Mouse (Mus musculus): Measurements from ENCODE around the gene Il4i1. TPM values are rescaled to one million over a fixed set of nuclear protein-coding genes. Genes with fewer than 3 reads are reported as not detected.
A peak's percentile ranks its signal among the peaks of the same experiment; 100 is the strongest.

Gene Il4i1
- 1 to 10 TPM; 1.1 to 2.5 TPM for total RNA-seq (2021)

DNA sequence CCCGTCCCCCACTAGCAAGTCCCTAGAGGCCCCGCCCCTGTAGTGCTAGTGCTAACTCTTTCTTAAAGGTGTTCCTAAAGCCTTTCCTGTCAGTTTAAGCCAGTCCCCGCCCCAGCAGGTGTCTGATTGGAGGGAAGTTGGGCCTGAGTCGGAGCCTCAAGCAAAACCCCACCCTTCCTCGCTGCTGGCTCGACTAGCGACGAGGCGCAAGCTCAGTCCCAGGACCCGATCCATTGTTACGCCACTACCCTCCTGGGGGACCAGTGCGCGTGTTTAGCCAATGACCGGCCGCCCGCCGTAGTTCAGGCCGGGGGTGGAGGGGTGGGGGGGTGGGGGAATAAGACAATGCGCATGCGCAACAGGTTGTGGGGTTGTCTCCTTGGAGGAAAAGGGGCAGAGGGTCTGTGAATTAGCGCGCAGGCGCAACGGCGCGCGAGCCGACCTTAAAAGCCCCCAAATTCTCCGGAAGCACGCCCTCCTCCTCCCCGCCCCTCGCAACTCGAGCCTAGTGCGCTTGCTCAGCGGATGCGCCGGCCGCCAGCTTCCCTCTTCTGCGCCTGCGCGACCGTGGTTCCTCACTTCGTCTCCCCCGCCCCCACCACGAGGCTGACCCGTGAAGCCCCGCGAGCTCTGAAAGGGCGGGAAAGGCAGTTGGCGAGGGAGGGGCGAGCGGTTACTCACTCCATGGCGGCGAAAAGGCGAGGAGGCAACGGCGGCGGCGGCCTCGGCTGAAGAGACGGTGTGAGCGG is at the start of gene Il4i1, which contains the start of gene Nup62:
Il4i1 (plus strand) TSS at position 667 of the 749 bp plus-strand sequence.
Nup62 (plus strand) TSS at position 368 of the 749 bp plus-strand sequence.
- peak; percentile 98 for DNase-seq

DNA sequence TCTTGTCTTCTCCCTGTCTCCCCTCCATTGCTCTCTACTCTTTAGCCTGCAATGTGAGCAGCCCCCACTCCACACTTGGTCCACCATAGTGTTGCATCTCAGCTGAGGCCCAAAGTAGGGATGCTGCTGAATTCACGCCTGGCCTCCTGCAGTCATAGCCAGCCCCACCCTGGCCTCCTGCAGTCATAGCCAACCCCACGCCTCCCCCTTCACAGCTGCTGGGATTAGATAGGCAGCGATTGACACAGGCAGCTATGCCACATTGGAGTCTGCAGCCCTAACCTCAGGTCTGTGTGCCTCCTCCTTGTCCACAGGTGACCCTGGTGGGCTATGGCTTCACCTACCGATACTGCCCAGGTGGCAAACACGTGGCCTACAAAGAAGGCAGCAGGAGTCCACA is 48.1 kb upstream of the Il4i1 start:
- no peak for DNase-seq

DNA sequence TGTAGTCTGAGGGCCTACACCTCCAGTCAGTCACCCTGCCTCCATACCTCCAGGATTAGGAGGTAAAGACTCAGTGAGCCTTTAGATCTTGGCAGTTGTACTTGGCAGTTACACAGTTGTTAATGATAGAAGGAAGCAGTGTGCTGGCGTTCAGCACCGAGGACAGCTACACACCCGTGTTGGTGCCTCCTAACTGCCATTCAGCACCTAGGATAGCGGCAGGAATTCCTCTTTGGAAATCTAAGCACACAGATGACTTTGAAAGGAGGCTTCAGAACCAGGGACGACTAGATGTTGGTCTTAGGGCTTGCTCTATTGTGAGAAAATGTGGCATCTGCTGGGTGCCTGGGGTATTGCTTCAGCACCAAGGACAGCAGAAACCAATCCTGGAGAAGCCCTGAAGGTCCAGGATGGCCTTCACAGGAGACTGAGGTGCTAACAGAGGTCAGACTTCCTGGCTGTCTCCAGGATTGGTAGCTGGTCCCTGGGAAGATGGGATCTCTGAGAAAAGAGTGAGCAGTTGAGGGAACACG is 46.1 kb upstream of the Il4i1 start:
- no peak for DNase-seq

DNA sequence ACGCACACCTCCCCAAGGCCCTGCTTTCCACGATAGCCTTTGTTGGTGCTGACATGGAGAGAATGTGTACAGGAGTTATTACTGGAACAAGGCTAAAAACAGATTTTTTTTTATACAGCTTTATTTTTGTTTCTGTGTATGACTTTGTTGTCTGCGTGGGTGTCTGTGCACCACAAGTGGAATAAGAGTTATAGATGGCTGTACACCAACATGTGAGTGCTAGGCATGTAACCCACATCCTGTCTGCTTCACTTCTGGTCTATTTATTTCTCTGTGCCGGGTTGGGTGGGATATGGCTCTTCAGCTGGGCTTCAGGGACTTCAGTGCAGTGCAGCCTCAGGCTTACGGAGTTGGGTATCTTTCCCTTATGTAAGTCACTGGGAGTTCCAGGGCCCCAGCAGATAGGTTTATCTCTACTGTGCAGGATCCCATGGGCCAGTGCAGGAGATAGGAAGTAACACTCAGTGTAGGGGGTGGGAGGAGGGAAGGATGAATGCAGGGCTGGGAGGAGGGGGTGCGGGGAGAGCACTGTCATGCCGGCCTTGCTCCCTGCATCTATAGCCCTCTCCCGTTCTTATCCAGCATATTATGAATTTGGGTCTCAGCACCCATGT is 43.5 kb upstream of the Il4i1 start:
- no peak for DNase-seq

DNA sequence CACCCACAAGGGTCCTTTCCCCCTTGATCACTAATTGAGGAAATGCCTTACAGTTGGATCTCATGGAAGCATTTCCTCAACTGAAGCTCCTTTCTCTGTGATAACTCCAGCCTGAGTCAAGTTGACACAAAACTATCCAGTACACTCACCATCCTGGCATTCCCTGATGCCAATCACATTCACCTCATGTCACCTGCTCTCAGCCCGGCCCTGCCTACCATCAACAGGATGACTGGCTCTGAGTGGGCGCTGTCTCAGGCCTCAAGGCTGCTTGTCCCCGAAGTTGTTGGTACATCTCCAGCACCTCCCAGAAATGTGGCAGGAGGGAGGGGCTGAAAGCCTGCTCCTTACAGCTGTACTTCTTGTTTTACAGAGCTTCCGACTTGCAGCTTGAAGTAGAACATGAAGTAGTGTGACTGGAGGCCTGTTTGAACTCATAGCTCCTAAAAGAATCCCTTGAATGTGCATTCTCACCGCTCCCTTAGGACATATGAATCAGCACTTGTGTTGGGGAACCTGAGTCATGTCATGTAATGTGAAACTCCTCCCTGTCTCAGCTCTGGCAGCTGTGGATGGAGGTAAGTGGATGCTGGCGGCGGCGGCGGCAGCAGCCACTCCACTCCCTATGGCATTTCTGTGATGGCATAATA is 39.2 kb upstream of the Il4i1 start:
- DNase-seq: no peak

DNA sequence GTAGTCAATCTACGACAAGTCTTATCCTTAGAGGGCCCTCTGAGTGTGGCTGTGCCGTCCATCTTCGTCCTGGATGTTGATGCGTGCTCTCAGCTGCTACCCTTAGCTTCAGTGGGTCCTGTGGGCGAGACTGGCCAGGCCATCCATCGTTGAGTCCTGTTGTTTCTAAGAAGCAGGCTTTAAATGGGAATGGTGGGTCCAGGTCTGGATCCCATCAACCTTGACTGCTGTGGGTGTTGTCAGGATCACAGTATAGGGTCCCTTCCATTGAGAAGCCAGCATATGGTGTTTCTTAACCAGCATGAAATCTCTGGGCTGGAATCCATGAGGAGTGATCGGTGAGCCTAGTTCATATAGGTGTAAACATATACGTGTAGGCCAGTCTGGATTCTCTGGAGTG is 36.1 kb upstream of the Il4i1 start:
- DNase-seq: no peak

DNA sequence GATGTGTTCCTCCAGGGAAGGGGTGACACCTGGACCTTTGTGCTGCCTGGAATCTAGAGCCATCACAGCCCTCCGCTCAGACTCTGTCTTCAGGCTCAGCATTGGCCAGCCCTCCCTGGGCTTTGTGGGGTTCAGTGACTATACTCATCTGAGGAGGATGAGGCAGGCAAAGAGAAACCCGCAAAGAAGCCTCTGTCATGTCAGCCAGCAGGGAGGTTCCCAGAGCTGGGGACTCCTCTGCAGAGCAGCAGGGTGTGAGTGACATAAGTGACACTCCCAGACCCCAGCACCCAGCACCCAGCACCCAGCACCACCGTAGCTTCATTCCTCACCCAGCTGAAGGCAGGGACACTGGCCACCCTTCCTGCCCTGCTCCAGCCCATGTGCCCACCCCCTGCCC is 26.7 kb upstream of the Il4i1 start:
- no peak for DNase-seq

DNA sequence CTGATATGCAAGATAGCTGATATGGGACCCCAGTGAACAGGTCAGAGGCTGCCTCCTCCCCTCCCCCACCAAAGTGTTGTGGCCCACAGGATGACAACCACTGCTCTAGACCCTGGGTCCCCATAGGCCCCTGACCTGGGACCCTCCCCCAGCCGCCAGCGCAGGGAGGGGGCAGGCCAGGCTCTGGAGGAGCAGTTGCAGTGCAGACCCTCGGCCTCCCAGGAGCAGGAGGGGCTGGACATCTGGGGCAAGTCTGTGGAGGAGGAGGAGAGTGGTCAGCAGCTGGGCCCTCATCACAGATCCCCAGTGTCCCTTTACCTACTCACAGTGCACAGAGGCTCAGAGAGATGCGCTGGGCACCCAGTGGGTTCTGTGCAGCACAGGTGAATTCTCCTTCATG is 26.1 kb upstream of the Il4i1 start:
- no peak for DNase-seq

DNA sequence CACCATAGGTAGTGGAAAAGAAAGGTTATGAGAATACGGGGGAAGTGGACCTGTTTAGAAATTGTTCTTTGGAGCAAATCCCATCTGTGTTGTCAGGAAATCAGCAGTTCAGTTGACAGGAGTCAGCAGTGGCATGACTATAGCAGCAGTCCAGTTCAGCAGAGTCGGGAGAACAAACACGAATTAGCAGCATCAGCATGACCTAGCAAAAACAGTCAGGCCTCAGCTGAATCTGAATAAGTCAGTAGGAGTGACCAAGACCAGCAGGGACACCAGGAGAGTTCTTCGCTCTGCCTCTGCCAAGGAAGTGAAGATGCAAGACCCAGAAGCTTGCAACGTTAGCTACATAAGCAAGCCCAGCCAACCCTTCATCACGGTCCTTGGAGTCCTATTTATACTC is 23.4 kb upstream of the Il4i1 start:
- no peak for DNase-seq

DNA sequence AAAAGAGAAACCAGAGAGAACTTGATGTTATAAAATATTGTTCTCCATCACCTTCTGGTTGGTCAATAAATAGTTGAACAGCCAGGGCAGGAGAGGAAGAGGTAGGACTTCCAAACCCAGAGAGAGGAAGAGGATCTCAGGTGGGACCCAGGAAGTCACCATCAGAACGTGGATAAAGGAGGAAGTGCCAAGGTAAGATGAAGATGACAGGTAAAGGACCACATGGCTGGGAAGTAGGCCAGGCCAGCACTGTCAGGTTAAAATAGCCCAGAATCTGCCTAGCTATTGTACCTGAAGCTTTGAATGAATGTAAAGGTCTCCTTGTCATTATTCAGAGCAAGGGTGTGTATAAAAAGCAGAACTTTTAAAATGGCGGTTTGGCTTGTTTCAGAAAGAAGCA is 7.3 kb upstream of the Il4i1 start:
- DNase-seq: no peak

DNA sequence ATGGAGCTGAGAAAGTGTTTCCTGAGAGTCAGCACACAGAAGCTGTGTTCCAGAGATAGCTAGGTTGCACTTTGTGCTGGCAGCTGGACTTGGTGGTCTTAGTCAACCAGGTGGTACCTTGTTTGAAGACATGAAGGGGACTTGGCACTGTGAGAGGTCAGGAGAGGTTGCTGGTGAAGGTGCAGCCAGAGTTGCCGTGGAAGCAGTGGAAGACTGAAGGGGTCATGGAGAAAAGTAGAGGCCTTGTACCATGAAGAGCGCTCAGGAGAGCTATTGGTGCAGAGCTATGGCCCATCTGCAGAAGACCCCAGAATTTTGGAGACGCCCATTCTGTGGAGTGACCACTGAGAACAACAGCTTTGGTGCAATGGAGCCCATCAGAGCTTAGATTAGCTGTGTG is 6.7 kb upstream of the Il4i1 start:
- no peak for DNase-seq

DNA sequence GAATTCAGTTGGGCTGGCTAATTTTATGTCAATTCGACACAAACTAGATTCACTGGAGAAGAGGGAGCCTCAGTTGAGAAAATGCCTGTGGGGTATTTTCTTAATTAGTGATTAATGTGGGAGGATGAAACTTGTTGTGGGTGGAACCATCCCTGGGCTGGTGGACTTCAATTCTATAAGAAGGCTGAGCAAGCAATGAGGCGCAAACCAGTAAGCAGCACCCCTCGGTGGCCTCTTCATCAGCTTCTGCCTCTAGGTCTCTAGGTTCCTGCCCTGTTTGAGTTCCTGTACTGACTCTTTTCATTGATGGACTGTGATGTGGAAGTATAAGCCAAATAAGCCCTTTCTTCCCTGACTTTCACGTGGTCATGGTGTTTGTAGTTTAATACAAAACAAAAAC is 5.8 kb upstream of the Il4i1 start:
- DNase-seq: no peak

DNA sequence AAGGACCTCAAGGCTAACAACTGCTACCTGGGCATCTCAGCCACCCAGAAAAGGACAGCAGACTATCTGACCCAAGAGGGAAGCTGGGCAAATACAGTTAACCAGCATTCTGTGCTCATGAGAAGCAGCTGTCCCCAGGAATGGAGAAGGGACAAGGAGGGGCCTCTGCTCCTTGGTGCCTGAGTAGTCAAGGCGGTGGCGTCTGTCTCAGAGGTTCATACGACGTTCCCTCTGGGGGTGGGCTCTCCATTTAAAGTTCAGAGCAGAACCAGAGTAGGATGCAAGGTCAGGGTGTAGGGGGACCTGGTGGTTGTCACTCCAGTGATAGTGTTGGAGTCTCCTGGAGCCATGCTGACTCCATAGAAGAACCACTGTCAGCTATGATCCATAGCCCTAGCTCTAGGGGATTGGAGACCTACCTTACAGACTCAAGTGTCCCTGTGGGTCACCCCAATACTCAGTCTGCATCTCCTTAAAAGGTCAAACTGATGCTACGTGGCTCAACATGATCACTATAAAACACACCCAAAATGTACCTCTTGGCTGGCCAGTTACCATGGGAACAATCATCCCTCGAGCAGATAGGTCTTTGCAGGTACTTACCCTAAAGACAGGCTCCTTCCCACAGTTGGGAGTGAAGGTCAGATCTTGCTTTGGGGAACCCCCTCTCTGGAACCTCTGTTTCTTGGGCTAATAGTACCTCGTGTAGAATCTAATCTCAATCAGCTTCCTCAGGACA is 5.2 kb upstream of the Il4i1 start:
- no peak for DNase-seq

DNA sequence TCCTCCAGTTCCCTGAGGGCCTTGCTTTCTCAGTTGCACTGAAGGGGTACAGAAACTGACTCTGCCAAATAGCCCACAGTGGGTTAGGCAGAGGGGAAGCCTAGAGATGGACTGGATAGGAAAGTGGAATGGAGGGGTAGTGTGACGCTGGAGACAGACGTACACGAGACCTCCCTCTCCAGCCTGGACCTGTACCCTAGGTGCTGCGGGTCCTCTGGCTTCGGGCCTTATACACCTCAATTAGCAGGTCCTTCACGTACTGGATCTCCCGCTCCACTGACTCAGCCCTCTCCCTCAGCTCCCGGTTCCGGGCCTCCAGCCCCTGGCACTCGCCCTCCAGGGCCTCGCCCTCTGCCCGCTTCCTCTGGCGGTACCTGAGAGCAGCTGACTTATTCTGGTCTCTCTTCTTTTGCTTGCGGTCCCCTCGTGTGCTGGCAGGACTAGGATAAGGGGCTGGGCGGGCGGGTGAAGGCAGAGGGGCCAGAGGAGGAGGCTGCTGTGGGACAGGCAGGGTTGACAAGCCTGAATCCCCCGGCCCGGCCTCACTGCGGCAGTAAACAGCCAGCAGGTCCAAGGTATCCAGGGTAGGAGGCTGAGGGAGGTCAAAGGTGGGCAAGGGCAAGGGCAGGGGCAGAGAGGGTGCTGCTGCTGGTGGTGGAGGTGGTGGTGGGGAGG is 3.4 kb upstream of the Il4i1 start:
- DNase-seq: no peak

DNA sequence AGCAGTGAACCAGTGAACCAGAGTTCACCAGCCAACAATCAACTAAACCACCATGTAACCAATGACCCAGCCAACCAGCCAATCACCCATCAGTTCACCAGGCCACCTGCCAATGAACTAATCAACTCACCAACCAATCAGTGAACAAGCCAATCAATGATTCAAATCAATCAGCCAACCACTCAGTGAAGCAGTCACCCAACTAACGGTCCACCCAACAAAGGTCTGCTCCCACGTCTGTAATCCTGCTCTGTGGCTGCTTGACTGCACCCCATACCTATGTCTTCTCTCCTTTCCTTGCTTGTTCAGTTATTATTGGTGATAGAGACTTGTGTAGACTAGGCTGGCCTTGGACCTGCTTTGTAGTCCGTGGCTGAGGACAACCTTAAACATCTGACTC is 2.2 kb upstream of the Il4i1 start:
- no peak for DNase-seq

DNA sequence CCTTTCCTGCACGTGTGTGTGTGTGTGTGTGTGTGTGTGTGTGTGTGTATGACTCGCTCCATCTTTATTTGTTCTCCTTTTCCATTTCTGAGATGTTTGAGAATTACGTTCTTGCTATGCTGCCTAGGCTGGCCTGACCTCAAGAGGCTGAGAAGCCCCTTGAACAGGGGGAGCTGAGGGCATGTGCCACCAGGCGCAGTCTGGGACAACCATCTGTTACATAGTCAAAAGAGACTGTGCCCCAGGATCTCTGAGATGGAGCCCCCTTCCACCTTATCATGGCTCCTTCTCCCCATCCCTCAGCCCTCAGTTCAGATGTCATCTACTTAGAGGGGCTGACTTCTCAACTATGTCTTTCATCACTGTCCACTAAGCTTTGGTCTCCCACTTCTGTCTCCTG is 1.8 kb upstream of the Il4i1 start:
- no peak for DNase-seq

DNA sequence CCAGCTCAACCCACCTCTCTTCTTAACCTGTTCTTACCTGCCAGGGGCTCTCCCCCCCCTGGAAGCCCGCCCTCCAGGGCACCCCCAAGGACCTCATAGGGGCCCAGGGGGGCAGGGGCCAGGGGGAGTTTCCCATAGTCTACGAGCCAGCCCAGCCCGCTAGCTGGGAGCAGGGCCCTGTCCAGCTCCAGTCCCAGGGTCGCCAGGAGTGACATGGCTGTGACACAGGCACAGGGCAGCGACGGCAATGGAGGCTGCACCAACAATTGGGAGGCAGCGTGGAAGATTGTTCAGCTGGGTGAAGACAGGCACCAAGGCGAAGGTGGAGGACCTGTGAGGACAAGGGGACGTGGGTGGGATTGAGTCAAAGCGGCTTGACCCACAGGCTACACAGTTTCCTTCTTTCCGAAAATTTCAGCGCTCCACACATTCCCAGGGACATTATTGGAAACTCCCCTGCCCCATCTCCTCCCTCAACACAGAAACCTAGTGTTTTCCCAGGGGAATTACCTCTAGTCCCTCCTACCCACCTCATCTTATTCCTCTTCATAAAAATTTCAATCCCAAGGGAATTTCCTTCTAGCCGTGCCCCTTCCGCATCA is 1.1 kb upstream of the Il4i1 start:
- DNase-seq: no peak

DNA sequence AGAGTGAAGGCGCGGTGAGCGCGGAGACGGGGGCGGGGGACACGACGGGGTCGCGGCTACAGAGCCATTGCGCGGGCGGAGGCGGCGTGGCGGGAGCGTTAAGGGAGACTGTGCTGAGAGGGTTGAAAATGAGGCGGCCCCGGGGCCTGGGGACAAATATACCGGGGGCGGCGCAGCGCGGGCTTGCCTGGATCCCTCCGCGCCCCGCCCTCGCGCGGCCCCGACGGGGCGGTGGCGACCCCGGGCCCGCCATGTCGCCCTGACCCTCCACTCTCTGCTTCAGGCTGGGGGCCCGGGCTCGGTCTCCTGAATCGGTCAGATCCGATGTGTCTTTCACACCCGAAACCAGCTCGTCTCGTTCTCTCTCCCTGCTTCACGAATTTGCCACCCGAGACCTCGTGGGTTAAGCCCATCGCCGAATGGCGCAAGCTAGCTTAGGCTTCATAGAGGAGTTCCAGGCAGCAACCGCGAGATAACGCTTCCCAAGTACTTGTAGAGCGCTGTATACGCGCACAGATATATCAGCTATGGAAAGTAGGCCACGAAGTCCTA is 359 bp downstream of the Il4i1 start, which contains the start of gene Atf5:
Atf5 (minus strand) TSS at position 189 of the 552 bp plus-strand sequence.
- DNase-seq: peak in 1 of 2 experiments; percentile 45

DNA sequence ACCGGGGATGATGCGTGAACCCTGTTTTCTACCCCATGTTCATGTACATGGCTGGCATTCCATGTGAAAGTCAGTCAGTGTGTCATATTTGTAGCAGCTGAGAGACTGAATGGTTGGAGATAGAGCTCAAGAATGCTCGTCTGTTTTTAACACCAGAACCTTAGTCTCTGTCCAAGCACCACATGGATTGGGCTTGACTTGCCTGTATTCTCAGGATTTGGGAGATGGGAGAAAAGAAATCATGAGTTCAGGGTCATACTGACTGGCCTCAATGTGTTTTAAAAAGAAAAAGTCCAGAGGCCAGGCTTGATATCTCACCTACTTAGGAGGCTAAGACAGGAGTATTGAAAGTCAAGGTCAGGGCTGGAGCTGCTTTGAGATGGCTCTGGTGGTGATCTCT is 1.3 kb downstream of the Il4i1 start:
- no peak for DNase-seq

DNA sequence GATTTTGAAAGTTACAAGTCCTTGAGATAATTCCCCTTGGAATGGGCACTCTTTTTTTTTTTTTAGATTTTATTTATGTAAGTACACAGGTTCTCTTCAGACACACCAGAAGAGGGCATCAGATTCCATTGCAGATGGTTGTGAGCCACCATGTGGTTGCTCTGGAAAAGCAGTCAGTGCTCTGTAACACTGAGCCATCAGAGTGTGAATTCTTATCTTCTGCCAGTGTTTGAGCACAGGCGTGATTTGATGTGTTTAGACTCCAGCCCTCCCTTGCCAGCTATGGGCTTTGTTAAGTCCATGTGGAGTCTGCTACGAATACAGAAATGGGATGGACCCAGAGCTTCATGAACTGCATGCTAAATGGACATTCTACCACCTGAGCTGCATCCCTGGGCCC is 2.0 kb downstream of the Il4i1 start:
- no peak for DNase-seq

DNA sequence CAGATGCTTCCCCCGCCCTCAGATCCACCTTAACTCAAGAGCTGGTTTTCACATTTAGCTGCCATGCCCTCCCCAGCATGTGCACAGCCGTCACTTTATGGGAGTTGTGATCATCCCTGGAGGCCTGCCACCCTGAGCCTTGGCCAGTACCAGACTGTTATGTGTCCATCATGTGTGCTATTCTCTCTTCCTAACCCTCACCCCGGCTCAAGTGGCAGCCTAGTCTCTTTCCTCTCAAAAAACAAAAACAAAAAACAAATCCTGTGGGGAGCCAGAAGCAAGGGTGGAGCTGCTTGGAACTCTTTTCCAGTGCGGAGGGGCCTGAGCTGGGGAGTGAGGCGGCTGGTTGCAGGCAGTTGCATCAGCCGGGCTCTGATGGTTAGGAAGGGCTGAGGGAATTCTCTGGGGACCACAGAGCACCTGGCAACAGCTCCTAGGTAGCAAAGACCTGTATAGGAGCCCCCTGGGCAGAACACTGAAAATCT is 2.6 kb downstream of the Il4i1 start:
- no peak for DNase-seq

Data from layer of hippocampus, postnatal 36 days (tissue).